Mouse (Mus musculus) erythroblast, embryonic 14.5 days (primary cell): ENCODE measurements around the gene Cntd1. TPM values are rescaled to one million over a fixed set of nuclear protein-coding genes. Genes with fewer than 3 reads are reported as not detected.

Experiments used
- H3K27me3 ChIP-seq: 2 replicates; pipeline ENCODE4 v1.6.1; 2012; ENCODE audit warnings: inconsistent platforms; ENCODE audit not compliant: control insufficient read depth
- H3K36me3 ChIP-seq: 2 replicates; pipeline ENCODE4 v1.6.1; 2012; ENCODE audit warnings: mild to moderate bottlenecking, inconsistent platforms; ENCODE audit not compliant: control insufficient read depth
- H3K4me1 ChIP-seq: 2 replicates; pipeline ENCODE4 v1.6.1; 2012; ENCODE audit warnings: inconsistent platforms; ENCODE audit not compliant: control insufficient read depth
- H3K4me3 ChIP-seq: replicated peaks from 2 replicates; pipeline ENCODE3; 2012; ENCODE audit warnings: moderate library complexity, mild to moderate bottlenecking, inconsistent platforms
- H3K9me3 ChIP-seq: 2 replicates; pipeline ENCODE4 v1.6.1; 2012; ENCODE audit warnings: low read length, inconsistent platforms, mixed read lengths; ENCODE audit not compliant: control insufficient read depth
- GATA1 ChIP-seq: IDR thresholded peaks from 2 replicates; pipeline ENCODE4 v1.6.1; 2012; ENCODE audit warnings: low read length, inconsistent platforms, mixed read lengths
- TAL1 ChIP-seq: IDR thresholded peaks from 3 replicates; pipeline ENCODE4 v1.6.1; 2012; ENCODE audit warnings: low read length, inconsistent platforms, mixed read lengths
- polyA plus RNA-seq: library from polyadenylated mRNA; stranded (reverse); fragments of >175 nt; gene quantifications from 2 replicates; pipeline ENCODE4 v1.2.3, GENCODE M21; 2012

The Cntd1 gene
- polyA plus RNA-seq, 1 experiment, result not detected

DNA sequence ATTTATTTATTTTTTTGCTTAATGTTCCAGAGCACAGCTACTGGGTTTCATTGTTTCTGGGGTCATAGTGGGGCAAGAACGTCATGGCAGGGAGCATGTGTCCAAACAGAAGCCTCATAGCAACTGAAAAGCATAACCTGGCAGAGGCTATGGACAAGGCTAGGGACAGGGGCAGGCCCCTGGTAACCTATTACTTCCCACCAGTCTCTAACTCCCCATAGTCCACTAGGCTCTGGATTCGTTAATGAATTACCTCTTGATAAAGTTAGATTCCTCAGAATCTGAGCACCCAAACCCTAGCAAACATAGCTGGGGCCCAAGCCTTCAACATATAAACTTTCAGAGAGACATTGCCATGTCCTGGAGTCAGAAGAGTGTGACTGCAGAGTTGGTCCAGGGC is 27.8 kb upstream of the Cntd1 start:
- peaks cover 6% of the 10 kb centered on the region for H3K36me3 ChIP-seq
- H3K27me3 ChIP-seq, result peaks cover 34% of the 10 kb centered on the region
- H3K9me3 ChIP-seq, result peaks cover 10% of the 10 kb centered on the region; the same call in 1 of the 2 replicates
- TF ChIP-seq GATA1 (no peak), TAL1 (no peak)
- peaks cover 46% of the 10 kb centered on the region for H3K4me1 ChIP-seq
- H3K4me3 ChIP-seq, result no peak overlapping the region

DNA sequence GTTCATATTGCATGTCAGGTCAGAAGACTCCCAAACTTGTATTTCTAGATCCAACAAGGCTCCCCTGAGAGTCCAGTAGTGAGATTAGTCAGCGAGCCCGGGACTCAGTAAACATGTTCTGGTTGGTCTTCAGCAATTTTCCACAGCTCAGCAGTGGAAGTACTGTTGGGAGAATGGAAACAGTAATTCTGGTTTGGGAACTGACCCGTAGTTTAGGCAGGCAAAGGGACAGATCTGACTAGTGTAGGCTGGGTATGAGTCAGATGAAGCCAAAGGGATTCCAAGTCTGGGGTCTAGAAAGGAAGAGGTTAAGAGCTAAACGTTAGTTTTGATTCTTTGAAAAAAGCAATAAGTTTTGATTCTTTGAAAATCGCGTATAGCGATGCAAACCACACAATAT is 25.9 kb upstream of the Cntd1 start:
- TF ChIP-seq TAL1 (no peak), GATA1 (no peak)
- Histone ChIP-seq H3K4me3 (peak overlapping the region; percentile 70), H3K9me3 (no peaks in the 10 kb centered on the region), H3K4me1 (peaks cover 53% of the 10 kb centered on the region), H3K36me3 (peaks cover 23% of the 10 kb centered on the region), H3K27me3 (peaks cover 15% of the 10 kb centered on the region)

DNA sequence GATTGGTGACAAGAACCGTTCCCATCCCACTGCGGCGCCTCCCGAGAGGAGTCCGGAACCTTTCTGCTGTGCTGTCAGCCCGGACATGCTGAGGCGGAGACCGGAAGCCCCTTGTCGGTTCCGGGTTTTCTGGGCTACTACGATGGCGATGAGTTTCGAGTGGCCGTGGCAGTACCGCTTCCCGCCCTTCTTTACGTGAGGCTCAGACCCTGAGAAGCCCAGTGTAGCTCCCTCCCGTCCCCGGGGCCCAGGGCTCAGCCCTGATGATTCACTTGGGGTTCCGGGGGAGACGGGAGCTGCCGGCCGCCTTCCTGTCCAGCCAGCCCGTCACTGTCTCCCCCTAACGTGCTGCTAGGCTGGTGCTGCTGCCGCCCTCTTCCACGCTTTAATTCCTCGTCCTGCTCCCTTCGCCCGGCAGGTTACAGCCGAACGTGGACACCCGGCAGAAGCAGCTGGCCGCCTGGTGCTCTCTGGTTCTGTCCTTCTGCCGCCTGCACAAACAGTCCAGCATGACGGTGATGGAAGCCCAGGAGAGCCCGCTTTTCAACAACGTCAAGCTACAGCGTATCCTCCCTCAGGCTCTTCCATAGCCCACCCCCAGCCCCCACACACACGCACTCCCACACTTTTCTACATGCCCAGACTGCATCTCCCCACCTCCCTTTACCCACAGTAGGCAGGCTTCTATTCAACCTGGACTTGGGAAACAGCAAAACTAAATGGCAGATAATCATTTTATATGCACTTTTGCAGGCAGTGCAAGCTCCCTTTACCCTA is 25.0 kb upstream of the Cntd1 start, which contains the start of gene Vps25:
Gene Vps25 (plus strand): TSS at position 95 of the 777 bp plus-strand sequence.
- peaks cover 7% of the 10 kb centered on the region for H3K27me3 ChIP-seq
- TF ChIP-seq GATA1 (no peak), TAL1 (no peak)
- H3K4me3 ChIP-seq, result peak within 1 kb of the TSS; percentile 70
- H3K9me3 ChIP-seq, result no peaks in the 10 kb centered on the region
- H3K4me1 ChIP-seq, result peaks cover 59% of the 10 kb centered on the region
- peaks cover 32% of the 10 kb centered on the region for H3K36me3 ChIP-seq

DNA sequence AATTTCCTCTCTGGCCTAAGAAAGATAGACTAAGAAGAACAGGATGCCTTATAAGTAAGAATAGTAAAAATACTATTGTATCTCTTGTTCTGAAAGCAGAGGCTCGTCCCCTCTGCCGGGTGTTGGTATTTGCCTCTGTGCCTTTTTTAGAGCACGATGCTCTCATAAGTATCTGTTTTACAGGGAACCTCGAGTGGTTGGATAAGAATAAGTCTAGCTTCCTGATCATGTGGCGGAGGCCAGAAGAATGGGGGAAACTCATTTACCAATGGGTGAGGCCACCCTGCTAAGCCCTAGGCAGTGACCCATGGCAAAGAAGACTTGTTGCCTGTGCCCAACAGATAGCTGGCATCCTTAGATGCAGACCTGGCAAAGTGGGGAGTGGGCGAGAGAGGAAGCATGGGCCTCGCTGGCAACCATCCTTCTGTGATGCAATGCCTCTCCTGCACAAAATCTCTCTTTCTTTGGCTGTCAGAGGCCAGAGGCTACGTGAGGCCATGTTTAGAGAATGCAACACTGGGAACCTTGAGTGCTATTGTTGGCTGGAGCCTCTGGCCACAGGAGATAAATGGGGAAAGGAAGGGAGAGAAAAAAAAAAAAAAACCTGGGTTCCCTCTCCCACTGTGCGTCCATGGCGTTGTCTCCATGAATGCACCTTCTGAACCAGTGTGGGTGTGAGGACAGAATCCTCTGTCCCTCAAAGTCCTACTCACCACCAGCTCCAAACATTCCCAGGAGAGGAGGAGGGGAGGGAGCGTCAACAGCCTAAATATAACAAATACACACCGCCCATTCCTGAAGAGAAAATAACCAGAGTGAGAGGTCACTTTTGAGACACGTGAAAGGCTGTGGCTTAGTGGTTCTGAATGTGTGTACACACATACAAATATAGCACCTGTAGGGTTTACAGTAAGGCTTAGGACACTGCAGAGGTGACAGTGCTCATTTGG is 22.7 kb upstream of the Cntd1 start:
- no peak overlapping the region for H3K4me3 ChIP-seq
- H3K27me3 ChIP-seq, result peaks cover 10% of the 10 kb centered on the region
- peaks cover 75% of the 10 kb centered on the region for H3K4me1 ChIP-seq
- H3K36me3 ChIP-seq, result peaks cover 38% of the 10 kb centered on the region
- TF ChIP-seq GATA1, result no peak
- TF ChIP-seq TAL1, result no peak
- no peaks in the 10 kb centered on the region for H3K9me3 ChIP-seq

DNA sequence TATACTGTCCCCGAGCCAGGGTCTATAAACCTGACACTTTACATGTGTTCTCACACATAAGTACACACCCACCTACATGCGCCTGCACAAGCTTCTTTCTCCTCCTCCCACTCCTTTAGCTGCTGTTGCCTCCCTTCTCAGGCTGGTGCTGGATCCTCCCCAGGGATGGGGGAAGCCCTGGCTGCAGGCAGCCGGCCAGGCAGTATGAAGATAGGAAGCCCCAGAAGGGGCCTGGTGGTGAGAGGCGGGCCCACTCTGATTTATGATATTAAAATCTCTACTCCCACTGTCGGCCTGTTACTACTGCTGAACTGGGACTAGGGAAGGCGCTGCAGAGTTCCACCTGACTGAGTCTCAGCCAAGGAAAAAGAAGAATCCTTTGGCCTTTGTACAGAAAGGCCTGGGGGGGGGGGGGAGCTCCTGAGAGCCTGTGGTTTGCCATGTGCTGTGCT is 19.5 kb upstream of the Cntd1 start:
- no peak for TF ChIP-seq GATA1
- no peak for TF ChIP-seq TAL1
- Histone ChIP-seq H3K36me3 (peaks cover 47% of the 10 kb centered on the region), H3K4me1 (peaks cover 83% of the 10 kb centered on the region), H3K4me3 (peak overlapping the region; percentile 82), H3K27me3 (peaks cover 38% of the 10 kb centered on the region), H3K9me3 (peaks cover 5% of the 10 kb centered on the region; the same call in 1 of the 2 replicates)

DNA sequence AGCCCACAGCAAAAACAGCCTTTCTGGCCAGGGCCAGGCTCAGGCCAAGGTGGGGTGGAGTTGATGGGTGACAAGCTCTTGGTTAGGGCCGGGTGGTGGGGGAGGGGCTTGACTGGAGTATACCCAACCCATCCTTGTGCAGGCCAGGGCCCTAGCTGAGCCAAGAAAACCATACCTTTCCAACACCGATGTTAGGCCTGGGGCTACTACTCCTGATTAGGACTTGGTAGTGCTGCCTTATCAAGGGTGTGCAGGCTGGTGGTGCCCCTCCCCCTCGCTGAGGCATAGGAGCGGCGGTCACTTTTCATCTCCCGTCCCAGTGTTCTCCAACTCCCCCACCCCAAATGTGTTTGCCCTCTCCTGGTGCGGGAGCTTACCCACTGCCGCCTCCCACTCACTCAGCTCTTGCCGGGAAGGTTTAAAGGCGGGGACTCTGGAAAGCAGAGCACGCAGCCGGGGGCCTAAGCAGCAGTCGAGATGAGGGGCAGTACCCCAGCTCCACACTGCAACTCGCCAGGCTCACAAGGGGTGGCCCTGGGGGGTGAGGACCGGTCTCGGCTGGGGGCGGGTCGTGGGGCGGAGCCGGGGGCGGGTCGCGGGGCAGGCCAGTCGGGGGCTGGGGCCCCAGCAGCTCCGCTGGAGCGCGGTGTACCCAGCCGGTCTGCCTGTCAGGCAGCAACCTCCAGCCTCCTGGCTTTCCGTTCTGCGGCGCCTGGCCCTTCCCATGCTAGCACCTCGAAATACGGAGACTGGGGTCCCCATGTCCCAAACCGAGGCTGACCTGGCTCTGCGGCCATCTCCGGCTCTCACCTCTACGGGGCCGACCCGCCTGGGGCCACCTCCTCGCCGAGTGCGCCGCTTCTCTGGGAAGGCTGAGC is 18.6 kb upstream of the Cntd1 start, which contains the start of gene Wnk4:
Gene Wnk4 (plus strand): TSS at position 620 of the 878 bp plus-strand sequence.
- Histone ChIP-seq H3K36me3 (peaks cover 53% of the 10 kb centered on the region), H3K4me3 (peak within 1 kb of the TSS; percentile 82), H3K27me3 (peaks cover 47% of the 10 kb centered on the region), H3K4me1 (peaks cover 83% of the 10 kb centered on the region), H3K9me3 (peaks cover 10% of the 10 kb centered on the region)
- TF ChIP-seq TAL1 (peak; percentile 92), GATA1 (peak; percentile 87)

DNA sequence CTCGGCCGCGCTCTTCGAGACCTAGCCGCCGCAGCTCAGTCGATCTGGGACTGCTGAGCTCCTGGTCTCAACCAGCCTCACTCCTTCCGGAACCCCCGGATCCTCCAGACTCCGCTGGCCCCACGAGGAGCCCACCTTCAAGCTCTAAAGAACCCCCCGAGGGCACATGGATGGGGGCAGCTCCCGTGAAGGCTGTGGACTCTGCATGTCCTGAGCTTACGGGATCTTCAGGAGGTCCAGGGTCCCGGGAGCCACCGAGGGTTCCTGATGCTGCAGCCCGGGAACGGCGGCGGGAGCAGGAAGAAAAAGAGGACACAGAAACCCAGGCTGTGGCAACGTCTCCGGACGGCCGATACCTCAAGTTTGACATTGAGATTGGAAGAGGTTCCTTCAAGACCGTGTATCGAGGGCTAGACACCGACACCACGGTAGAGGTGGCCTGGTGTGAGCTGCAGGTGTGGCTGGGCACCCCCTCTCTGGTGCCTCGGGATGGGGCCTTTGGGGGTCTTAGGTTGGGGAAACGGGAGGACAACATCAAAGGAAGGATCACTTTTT is 17.9 kb upstream of the Cntd1 start:
- Histone ChIP-seq H3K27me3 (peaks cover 54% of the 10 kb centered on the region), H3K4me3 (peak overlapping the region; percentile 82), H3K36me3 (peaks cover 50% of the 10 kb centered on the region), H3K9me3 (peaks cover 12% of the 10 kb centered on the region), H3K4me1 (peaks cover 79% of the 10 kb centered on the region)
- TF ChIP-seq GATA1, result no peak
- TF ChIP-seq TAL1, result no peak
